Mouse (Mus musculus) spleen, postnatal 36 days (tissue): ENCODE results near the gene Taf6l.

ENCODE experiments used
- DNase-seq, 2 experiments: peaks; one replicate each; pipeline ENCODE4 v3.0.0; 2022; ENCODE audit warnings: low spot score in 2 of 2, mixed read lengths in 1 of 2

Taf6l gene

DNA sequence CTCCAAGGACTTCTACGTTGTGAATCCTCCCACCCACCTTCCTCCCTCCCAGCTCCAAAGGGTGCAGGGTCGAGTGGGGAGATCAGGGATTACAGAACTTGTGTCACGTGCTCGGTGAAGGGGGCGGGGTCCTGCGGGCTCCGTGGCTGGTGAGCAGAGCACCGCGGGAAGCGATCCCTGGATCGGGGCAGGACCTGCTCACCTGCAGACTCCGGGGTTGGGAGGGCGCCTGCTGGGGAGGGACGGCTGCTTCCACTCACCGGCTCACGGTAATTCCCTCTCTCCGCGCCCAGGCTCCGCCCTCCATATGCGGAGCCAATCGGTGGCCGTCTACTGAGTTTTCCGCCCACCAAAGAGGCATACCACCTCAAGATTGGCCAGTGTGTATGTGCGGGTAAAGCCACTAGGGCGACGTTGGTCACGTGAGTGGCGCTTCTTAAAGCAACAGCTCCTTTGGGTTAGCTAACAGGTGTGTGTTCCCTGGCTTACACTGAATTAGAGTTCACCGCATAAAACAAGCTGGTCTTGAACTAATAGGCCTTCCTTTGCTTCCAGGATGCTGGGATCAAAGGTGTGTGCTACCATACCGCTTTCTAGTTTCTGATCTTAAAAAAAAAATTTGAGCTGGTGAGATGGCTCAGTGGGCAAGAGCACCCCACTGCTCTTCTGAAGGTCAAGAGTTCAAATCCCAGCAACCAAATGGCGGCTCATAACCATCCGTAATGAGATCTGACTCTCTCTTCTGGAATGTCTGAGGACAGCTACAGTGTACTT is at the start of gene Taf6l:
Gene Taf6l, minus strand, starts transcription at position 410 of the 774 bp plus-strand sequence.
- peak; percentile 92 to 96 for DNase-seq

DNA sequence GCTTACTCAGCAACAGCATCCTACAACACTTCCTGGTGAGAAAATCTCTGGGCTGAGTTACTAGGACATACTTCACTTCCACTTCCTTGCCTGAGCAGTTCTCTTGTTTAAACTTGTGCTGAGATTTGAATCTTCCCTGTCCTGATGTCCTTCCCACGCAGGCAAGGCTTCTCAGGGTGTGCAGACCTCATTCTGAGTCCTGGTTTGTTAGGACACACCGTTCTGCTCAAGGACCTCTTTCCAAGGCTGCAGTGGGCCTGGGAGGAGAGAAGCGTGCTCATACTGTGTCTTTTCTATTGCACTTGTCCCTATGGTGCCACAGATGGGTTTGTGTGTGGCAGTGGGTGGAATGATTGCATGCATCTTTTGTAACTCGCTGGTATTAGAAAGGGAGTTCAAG is 46.8 kb upstream of the Taf6l start:
- DNase-seq, result no peak

DNA sequence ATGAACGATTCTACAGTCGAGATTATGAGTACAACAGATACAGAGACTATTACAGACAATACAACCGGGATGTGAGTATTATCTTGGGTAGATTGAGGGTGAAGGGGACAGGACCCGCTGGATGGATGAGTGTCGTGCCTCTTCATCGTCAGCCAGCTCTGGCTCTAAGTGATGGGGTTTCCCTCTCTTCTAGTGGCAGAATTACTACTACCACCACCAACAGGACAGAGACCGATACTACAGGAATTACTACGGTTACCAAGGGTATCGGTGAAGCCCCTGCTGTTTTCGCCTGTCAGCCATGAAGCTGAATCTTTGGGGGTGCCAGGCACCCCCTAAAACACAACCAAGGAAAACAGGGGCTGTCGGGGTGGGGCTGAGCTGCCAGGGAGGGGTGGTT is 45.0 kb upstream of the Taf6l start:
- DNase-seq, result no peak

DNA sequence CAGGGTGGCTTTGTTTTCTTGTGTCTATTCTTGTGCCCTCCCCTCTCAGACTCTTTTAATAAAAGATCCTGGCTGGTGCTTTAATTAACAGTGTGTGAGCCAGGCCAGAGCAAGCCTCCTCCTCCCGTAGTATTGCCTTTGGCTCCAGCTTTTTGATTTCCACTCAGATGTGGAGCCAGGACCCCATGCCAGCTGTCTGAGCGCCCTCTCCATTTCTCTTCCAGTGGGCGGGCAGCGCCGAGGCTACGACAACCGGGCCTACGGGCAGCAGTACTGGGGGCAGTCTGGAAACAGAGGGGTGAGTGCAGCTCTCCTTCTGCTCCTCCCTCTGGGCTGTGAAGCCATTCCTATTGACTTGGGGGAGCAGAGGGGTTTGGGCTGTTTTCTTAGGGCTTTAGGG is 44.4 kb upstream of the Taf6l start:
- DNase-seq, result no peak

DNA sequence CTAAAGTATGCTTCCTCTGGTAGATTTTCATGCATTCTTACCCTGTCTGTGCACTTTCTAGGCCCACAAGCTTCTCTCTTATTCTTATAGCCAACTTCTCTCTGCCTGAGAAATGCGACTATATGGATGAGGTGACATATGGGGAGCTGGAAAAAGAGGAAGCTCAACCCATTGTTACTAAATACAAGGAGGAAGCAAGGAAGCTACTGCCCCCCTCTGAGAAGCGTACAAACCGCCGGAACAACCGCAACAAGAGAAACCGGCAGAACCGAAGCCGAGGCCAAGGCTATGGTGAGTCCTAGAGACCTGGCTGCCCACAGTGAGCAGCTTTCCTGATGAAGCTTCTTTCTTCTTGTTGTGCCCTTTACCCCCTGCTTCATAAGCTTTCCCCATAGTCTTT is 43.4 kb upstream of the Taf6l start, which contains the start of gene AC129217.1:
Gene AC129217.1, plus strand, starts transcription at position 114 of the 400 bp plus-strand sequence.
- DNase-seq, result peak in 1 of 2 experiments; percentile 37

DNA sequence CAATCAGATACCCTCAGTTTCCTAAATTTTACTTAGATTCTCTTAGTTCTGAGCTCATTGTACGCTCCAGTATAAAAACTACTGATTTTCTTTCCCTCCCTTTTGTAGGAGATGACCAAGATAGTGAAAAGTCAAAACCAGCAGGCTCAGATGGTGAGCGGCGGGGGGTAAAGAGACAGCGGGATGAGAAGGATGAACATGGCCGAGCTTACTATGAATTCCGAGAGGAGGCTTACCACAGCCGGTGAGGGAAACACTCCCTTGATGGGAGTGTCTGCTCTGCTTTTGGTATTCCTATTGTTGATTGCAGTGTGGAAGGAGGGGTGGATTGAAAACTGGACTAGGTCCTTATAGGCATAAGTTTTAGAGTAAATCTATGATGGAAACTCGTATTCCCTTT is 36.5 kb upstream of the Taf6l start:
- DNase-seq, result no peak

DNA sequence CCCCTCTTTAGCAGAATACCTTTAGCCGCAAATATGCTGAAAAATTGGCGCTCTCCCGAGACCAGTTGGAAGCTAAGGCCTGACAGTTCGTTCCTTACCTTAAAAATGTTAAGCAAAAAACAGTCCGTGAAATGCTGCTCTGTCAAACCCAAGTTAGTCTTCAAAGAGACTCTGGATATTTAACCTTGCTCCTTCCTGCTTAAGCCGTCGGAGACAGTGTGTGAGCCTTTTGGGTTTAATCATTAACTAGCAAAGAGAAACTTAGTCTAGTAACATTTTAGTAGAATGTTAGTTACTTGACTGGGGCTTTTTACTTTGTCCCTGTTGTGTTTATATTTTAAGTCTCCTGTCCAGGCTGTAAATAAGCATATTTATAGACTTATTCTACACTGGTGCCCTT is 34.9 kb upstream of the Taf6l start:
- DNase-seq, result no peak

DNA sequence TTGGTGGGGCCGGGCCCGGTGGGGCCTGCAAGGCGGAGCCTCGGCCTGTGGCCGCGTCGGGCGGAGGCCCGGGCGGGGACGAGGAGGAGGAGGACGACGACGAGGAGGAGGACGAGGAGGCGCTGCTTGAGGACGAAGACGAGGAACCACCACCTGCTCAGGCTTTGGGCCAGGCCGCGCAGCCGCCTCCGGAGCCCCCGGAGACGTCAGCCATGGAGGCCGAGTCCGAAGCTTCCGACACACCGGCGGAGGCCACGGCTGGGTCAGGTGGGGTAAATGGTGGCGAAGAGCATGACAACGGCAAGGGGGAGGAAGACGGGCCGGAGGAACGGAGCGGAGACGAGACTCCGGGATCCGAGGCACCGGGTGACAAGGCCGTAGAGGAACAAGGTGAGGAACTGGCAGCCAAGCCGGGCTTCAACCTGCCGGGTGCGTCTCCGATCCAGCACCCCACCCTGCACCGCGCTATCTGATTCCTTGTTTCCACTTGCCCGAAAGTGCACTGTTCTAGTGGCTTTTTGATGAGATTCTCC is 34.3 kb upstream of the Taf6l start:
- DNase-seq, result no peak

DNA sequence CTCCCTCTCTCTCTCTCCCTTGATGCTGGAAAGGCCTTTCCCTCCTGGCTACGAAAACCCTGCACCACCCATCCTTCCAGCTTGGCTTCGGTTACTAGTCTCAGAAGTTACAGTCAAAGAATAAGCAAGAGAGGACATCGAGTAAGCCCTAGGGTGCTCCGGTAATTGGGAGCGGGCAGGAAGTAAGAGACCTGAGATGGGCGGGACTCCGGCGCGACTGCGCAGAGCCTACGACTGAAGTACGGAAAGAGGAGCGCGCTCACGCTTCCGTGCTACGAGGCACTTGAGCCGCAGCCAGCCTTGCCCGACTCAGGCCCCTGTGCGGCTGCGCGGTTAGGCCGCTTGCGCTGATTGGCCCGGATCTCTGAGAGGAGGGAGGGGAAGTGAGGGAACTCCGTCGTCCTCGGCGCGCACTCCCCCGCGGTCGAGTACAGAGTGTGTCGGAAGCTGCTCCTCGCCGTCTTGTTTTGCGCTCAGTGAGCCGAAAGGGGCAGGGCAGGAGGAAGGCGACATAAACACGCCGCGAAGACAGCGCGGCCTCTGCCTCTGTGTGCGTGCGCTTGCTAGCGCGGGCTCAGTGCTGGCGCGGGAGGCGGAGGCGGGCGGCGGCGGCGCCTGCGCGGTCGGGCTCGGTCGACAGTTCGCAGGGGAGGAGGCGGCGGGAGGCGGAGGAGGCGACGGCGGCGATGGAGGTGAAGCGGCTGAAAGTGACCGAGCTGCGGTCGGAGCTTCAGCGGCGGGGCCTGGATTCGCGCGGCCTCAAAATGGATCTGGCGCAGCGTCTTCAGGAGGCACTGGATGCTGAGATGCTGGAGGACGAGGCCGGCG is 33.6 kb upstream of the Taf6l start, which contains the start of gene Hnrnpul2:
Gene Hnrnpul2, plus strand, starts transcription at position 415 of the 828 bp plus-strand sequence.
- peak; percentile 99 to 100 for DNase-seq

DNA sequence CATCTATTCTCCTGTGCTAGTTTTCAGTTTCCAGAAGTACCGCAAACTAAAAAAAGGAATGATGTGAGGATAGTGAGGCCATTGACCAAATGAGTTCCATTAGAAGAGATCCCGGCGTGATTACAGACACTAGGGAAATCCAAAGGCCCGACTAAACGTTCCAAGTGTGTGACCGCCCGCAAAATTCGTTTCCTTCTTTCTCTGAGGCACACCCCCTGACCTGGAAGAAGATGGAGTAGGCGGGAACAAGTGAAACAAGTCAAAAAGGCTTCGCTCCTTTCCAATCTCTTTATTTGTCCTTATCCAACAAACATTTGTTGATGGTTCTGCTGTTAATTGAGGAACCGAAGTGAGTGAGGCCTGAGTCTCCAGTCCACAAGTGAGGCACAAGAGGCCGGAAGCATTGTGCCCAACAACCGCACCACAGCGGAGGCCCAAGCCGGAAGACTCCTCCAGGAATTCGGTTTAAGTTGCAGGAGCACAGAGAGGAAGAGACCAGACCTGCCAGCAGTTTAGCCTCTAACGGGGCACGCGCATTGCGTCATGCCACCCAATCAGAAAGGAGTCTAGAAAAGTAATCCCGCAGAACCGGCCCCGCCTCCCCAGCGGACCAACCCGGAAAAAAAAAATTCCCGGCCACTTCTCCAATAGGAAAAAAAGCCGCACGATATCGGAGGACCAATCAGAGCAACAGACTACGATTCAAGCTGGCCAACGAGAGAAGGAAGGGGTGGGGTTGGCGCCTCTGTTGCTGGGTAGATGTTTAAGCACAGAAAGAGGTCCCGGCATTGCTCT is 32.8 kb upstream of the Taf6l start, which contains the start of gene Ttc9c:
Gene Ttc9c, minus strand, starts transcription at position 533 of the 795 bp plus-strand sequence.
- DNase-seq, result peak; percentile 94 to 97

DNA sequence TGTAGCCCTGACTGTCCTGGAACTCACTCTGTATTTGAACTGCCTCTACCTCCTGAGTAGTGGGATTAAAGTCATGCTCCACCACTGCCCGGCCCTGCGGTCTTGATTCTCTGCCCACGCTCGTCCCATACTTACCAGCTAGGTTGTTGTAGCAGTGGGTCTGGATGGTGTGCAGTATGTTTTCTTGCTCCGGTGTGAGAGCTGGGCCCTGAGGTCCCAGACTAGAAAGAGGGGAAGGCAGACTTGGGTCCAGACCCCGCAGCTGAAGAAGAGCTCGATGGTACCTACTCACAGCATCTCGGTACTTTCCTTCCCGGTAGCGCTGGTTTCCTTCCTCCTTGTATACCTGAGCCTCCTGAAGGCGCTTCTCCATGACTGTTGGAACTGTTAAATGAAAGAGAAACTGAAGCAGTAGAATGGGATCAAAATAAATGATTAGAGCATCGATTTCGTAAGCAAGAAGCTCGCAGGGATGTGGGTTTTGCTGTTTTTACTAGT is 32.1 kb upstream of the Taf6l start:
- DNase-seq, result no peak

DNA sequence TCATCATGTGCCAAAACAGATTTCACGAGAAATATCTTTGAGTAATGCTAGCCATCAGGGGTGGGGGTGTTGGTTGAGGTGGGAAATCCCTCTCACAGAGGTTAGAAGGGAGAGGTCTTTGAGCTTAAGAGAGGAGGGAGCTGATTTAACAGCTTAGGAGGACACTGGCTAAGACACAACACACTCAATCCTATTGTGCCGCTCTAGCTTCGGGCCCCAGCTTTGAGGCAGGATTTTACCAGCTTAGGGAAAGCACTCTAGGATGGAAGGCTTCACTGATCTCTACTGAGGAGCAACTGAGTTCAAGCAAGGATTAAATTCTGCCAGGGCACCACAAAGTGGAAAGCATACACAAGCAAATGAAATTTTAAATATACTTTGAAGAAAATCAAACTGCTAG is 30.8 kb upstream of the Taf6l start:
- no peak for DNase-seq

DNA sequence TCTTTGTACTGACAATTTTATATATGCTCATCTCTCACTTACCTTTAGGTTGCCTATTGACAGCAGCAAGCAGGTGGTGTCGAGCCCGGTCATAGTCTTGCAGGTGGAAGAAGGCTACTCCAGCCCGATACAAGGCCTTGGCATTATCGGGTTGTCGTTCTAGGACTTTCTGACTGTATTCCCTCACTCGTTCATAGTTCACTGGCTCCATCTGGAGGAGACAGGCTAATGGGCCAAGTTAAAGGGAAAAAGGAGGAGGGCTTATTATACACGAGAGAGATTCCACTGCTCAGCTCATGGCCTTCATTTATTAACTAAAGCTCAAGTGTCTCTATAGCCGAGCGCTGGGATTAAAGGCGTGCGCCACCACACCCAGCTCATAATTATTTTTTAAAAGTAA is 29.6 kb upstream of the Taf6l start:
- DNase-seq, result no peak

DNA sequence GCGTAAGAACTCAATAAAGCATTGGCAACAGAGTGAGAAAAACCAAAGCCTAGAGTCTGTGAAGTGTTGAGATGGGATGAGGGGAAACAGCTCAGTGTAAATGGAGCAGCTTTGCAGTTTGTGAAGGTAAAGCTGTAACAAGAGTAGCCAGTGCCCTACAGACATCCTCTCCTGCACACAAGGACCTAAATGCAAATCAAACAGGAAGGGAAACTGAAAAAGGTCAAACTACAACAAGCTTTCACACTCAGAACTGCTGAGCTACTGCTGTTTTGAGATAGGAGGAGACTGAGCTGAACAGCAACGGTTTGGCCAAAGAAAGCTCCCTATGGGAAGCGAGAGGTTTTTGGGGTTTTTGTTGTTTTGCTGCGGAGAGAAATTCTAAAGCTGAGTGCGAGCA is 20.6 kb upstream of the Taf6l start:
- DNase-seq, result peak; percentile 50 to 63

DNA sequence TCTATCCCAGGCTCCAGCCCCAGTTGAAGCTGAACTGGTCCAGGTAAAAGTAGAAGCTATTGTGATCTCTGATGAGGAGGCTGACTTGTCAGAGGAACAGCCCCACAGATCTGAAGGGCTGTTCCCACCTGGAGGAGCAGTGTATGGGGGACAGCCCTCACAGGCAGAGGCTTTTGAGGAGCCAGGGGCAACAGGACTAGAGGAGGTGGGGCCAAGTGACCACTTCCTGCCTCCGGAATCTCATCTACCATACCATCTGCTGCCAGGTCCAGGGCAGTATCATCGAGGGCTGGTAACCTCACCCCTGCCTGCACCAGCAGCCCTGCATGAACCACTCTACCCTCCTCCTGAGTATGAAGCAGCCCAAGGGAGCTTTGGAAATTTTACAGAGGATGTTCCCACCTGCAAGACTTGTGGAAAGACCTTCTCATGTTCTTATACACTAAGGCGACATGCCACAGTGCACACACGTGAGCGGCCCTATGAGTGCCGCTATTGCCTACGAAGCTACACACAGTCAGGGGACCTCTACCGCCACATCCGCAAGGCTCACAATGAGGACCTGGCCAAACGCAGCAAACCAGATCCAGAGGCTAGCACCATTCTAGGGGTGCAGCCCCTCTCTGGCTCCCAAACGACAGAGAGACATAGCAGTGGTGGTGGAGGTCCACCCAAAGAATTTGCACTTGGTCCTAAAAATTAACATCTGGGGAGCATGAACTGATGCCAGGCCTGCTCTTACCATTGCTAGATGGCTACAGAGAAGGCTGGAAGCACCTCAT is 17.9 kb upstream of the Taf6l start:
- no peak for DNase-seq

DNA sequence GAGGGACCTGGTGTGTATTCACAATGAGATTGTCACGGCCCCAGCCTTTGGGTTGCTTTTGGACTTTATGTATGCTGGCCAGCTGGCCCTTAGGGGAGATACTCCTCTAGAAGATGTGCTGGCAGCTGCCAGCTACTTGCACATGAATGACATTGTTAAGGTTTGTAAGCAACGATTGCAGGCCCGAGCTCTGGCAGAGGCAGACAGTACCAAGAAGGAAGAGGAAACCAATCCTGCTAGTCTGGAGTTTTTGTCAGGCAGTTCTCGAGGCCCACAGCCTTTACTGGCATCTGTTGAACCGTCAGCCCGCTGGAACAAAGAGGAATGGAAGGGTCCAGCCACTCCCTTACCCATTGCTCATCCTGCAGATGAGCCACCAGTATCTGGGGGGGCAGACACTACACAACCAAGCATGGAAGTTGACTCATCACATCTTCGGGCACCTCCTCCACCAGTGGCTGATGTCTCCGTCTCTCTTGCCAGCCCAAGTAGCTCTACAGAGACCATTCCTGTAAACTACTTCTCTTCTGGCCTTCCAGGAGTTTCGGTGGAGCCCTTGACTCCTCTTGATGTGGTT is 17.1 kb upstream of the Taf6l start:
- no peak for DNase-seq

DNA sequence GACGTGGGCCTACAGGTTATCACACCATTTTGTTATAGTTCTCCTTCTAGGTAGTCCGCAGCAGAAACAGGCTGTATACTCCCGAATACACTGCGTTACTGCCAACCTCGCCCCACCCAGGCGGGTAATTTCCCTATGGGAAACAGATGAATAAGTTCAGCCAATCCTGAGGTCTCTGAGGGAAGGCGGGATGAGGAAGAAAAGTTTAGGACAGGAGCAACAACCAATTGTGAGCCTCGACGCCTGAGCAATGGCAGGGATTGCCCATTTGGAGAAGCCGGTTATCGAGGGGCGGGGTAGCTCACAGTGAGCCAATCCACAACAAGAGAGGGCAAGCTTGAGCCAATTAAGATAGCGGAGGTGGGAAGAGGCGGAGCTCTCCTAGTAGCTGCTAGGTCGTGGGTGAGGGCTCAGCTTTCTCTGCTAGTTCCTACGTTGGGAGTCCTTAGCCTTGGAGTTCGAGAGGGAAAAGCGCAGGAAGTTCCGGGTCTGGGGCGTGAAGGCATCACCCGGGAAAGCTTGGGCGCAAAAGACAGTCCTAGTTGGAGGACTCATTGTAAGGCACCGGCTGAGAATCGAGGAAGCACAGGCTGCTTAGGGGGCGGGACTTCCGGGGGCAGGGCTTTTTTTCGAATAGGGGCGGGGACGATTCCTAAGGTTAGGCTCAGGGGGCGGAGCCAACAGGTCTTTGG is 16.1 kb upstream of the Taf6l start, which contains the start of gene Zbtb3:
Gene Zbtb3, plus strand, starts transcription at position 426 of the 692 bp plus-strand sequence.
- DNase-seq, result peak; percentile 96 to 98

DNA sequence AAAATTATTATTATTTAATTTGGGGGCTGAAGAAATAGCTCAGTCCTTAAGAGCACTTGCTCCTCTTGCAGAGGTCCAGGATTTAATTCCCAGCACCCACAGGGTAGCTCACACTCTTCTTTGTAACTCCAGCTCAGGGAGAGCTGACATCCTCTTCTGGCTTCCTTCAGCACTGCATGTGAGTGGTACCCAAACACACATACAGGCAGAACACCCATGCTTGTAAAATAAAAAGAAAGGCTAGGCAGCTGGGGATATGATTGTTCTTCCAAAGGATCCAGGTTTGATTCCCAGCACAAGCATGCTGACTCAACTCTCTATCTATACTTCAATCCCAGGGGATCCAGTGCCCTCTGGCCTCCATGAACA is 12.7 kb upstream of the Taf6l start:
- DNase-seq, result no peak

DNA sequence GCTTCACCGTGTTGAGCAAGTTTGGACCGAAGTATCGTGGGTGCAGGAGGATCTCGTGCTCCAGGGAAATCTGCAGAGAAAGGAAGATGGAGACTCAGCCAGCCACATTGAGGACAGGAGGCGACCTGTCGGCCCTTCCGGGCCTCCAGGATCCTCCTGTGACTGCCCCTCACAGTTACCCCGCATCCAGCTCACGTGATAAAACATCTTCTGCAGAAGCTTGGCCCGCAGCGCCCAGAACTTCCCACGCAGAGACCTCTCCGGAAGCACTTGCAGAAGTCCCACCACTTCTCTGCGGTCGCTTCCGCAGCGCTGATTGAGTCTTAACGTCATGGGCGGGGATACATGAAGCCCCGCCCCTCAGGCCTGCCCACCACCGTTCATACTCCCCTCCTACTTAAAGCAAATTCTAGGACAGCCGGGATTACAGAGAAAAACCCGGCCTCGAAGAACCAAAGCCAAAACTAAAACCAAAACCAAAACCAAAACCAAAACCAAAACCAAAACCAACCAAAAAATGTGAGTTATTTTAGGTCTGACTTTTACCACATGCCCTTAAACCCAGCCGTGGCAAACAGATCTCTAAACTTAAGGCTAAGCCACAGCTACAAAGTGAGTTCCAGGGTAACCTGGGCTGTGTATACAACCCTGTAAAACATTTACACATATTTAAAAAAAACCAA is 12.2 kb upstream of the Taf6l start, which contains the start of gene Polr2g:
Gene Polr2g, minus strand, starts transcription at position 314 of the 683 bp plus-strand sequence.
- peak; percentile 88 to 91 for DNase-seq
